Mouse (Mus musculus): ENCODE data around the gene Tent4a. TPM values are rescaled to one million over a fixed set of nuclear protein-coding genes. Genes with fewer than 3 reads are reported as not detected.

Gene Tent4a
- polyA plus RNA-seq, 1 experiment from 2014 or later: 5.7 TPM

- Histone ChIP-seq H3K9me3 (no peaks in the 10 kb centered on the region), H3K4me2 (no peak overlapping the region), H3K9ac (no peak overlapping the region), H3K36me3 (no peaks in the 10 kb centered on the region), H3K27me3 (no peaks in the 10 kb centered on the region), H3K4me3 (no peak overlapping the region), H3K27ac (no peak overlapping the region), H3K4me1 (no peaks in the 10 kb centered on the region; the same call in 1 of the 2 replicates)
- no peak for ATAC-seq (ENCODE audit: borderline replicate concordance, extremely low read depth, low FRiP score, low TSS enrichment)
- WGBS: 41% methylated on average over 13 of the region's 13 CpGs
These were observed 25.0 kb upstream of the Tent4a start for GRCm38 (mm10) chr13:69559291-69559961.

- WGBS: 70% methylated on average over 6 of the region's 6 CpGs
- no peak overlapping the region for H3K4me3 ChIP-seq
These were observed 23.8 kb upstream of the Tent4a start for GRCm38 (mm10) chr13:69558098-69558660.

GRCm38 (mm10) chr13:69556728-69557127 lies 22.3 kb upstream of the Tent4a start:
- Histone ChIP-seq H3K4me3 (no peak overlapping the region), H3K9ac (no peak overlapping the region), H3K27me3 (no peaks in the 10 kb centered on the region), H3K9me3 (no peaks in the 10 kb centered on the region), H3K4me1 (no peaks in the 10 kb centered on the region; the same call in 1 of the 2 replicates), H3K4me2 (no peak overlapping the region), H3K36me3 (no peaks in the 10 kb centered on the region), H3K27ac (no peak overlapping the region)
- ATAC-seq (ENCODE audit: borderline replicate concordance, extremely low read depth, low FRiP score, low TSS enrichment): no peak

More at GRCm38 (mm10) chr13:69558098-69558660, 23.8 kb upstream of the Tent4a start:
- H3K9me3 ChIP-seq: no peaks in the 10 kb centered on the region
- no peaks in the 10 kb centered on the region; the same call in 1 of the 2 replicates for H3K4me1 ChIP-seq
- H3K27me3 ChIP-seq: no peaks in the 10 kb centered on the region
- ATAC-seq (ENCODE audit: borderline replicate concordance, extremely low read depth, low FRiP score, low TSS enrichment): no peak
- H3K27ac ChIP-seq: no peak overlapping the region
- no peak overlapping the region for H3K4me2 ChIP-seq
- no peaks in the 10 kb centered on the region for H3K36me3 ChIP-seq
- no peak overlapping the region for H3K9ac ChIP-seq

GRCm38 (mm10) chr13:69555957-69556482 lies 21.6 kb upstream of the Tent4a start:
- Histone ChIP-seq H3K4me2 (no peak overlapping the region), H3K27ac (no peak overlapping the region), H3K27me3 (no peaks in the 10 kb centered on the region), H3K36me3 (no peaks in the 10 kb centered on the region), H3K9ac (no peak overlapping the region), H3K4me3 (no peak overlapping the region), H3K4me1 (no peaks in the 10 kb centered on the region; the same call in 1 of the 2 replicates), H3K9me3 (no peaks in the 10 kb centered on the region)
- WGBS: 70% methylated on average over 6 of the region's 6 CpGs
- no peak for ATAC-seq (ENCODE audit: borderline replicate concordance, extremely low read depth, low FRiP score, low TSS enrichment)

- Histone ChIP-seq H3K4me3 (no peak overlapping the region), H3K9ac (no peak overlapping the region), H3K4me1 (no peaks in the 10 kb centered on the region; the same call in 1 of the 2 replicates), H3K27ac (no peak overlapping the region), H3K9me3 (no peaks in the 10 kb centered on the region), H3K27me3 (no peaks in the 10 kb centered on the region), H3K4me2 (no peak overlapping the region), H3K36me3 (no peaks in the 10 kb centered on the region)
- WGBS: 21% methylated on average over 8 of the region's 8 CpGs
- ATAC-seq (ENCODE audit: borderline replicate concordance, extremely low read depth, low FRiP score, low TSS enrichment): no peak
These were observed 20.6 kb upstream of the Tent4a start for GRCm38 (mm10) chr13:69555045-69555444.

- Histone ChIP-seq H3K4me1 (no peaks in the 10 kb centered on the region), H3K27ac (no peak overlapping the region), H3K36me3 (no peaks in the 10 kb centered on the region), H3K4me3 (no peak overlapping the region), H3K9me3 (no peaks in the 10 kb centered on the region), H3K4me2 (no peak overlapping the region), H3K9ac (no peak overlapping the region), H3K27me3 (no peaks in the 10 kb centered on the region)
- ATAC-seq (ENCODE audit: borderline replicate concordance, extremely low read depth, low FRiP score, low TSS enrichment): no peak
- 74% methylated on average over 9 of the region's 9 CpGs for WGBS
These were observed 19.8 kb upstream of the Tent4a start for GRCm38 (mm10) chr13:69554255-69554654.

GRCm38 (mm10) chr13:69553024-69553423 lies 18.6 kb upstream of the Tent4a start:
- ATAC-seq (ENCODE audit: borderline replicate concordance, extremely low read depth, low FRiP score, low TSS enrichment): no peak
- H3K4me3 ChIP-seq: no peak overlapping the region
- no peaks in the 10 kb centered on the region for H3K36me3 ChIP-seq
- no peaks in the 10 kb centered on the region for H3K4me1 ChIP-seq
- H3K9me3 ChIP-seq: no peaks in the 10 kb centered on the region
- no peak overlapping the region for H3K9ac ChIP-seq
- H3K27me3 ChIP-seq: no peaks in the 10 kb centered on the region
- H3K27ac ChIP-seq: no peak overlapping the region
- WGBS: 19% methylated on average over 5 of the region's 5 CpGs
- H3K4me2 ChIP-seq: no peak overlapping the region

- no peaks in the 10 kb centered on the region for H3K9me3 ChIP-seq
- no peaks in the 10 kb centered on the region for H3K4me1 ChIP-seq
- no peaks in the 10 kb centered on the region for H3K36me3 ChIP-seq
- no peak overlapping the region for H3K9ac ChIP-seq
- H3K4me2 ChIP-seq: no peak overlapping the region
- no peaks in the 10 kb centered on the region for H3K27me3 ChIP-seq
- H3K4me3 ChIP-seq: no peak overlapping the region
- H3K27ac ChIP-seq: no peak overlapping the region
- no peak for ATAC-seq (ENCODE audit: borderline replicate concordance, extremely low read depth, low FRiP score, low TSS enrichment)
- WGBS: 77% methylated on average over 2 of the region's 2 CpGs
These were observed 16.4 kb upstream of the Tent4a start for GRCm38 (mm10) chr13:69550831-69551230.

- no peak for ATAC-seq (ENCODE audit: borderline replicate concordance, extremely low read depth, low FRiP score, low TSS enrichment)
- H3K4me1 ChIP-seq: no peaks in the 10 kb centered on the region
- no peaks in the 10 kb centered on the region for H3K36me3 ChIP-seq
- H3K9ac ChIP-seq: no peak overlapping the region
- no peak overlapping the region for H3K4me3 ChIP-seq
- WGBS: 47% methylated on average over 8 of the region's 8 CpGs
- no peak overlapping the region for H3K4me2 ChIP-seq
- H3K9me3 ChIP-seq: no peaks in the 10 kb centered on the region
- no peaks in the 10 kb centered on the region for H3K27me3 ChIP-seq
- no peak overlapping the region for H3K27ac ChIP-seq
These were observed 15.6 kb upstream of the Tent4a start for GRCm38 (mm10) chr13:69549980-69550379.

GRCm38 (mm10) chr13:69547488-69548180 lies 13.2 kb upstream of the Tent4a start:
- H3K4me2 ChIP-seq: no peak overlapping the region
- H3K27me3 ChIP-seq: no peaks in the 10 kb centered on the region; the same call in 1 of the 2 replicates
- H3K9me3 ChIP-seq: no peaks in the 10 kb centered on the region
- H3K27ac ChIP-seq: no peak overlapping the region
- no peak overlapping the region for H3K9ac ChIP-seq
- ATAC-seq (ENCODE audit: borderline replicate concordance, extremely low read depth, low FRiP score, low TSS enrichment): no peak
- H3K4me1 ChIP-seq: peaks cover 15% of the 10 kb centered on the region
- H3K4me3 ChIP-seq: no peak overlapping the region
- WGBS: 50% methylated on average over 16 of the region's 16 CpGs
- no peaks in the 10 kb centered on the region for H3K36me3 ChIP-seq

- Histone ChIP-seq H3K4me2 (no peak overlapping the region), H3K27me3 (no peaks in the 10 kb centered on the region; the same call in 1 of the 2 replicates), H3K4me3 (no peak overlapping the region), H3K9ac (no peak overlapping the region), H3K9me3 (no peaks in the 10 kb centered on the region), H3K36me3 (no peaks in the 10 kb centered on the region), H3K4me1 (peaks cover 26% of the 10 kb centered on the region), H3K27ac (no peak overlapping the region)
- ATAC-seq (ENCODE audit: borderline replicate concordance, extremely low read depth, low FRiP score, low TSS enrichment): no peak
- WGBS: 17% methylated on average over 3 of the region's 3 CpGs
These were observed 10.6 kb upstream of the Tent4a start for GRCm38 (mm10) chr13:69545019-69545418.

- H3K9ac ChIP-seq: no peak overlapping the region
- H3K4me3 ChIP-seq: peak overlapping the region; percentile 20; the same call in 1 of the 2 replicates
- H3K36me3 ChIP-seq: no peaks in the 10 kb centered on the region
- H3K4me2 ChIP-seq: peak overlapping the region; percentile 49
- no peak overlapping the region; the same call in 1 of the 2 replicates for H3K27ac ChIP-seq
- 23% methylated on average over 12 of the region's 12 CpGs for WGBS
- H3K4me1 ChIP-seq: peaks cover 26% of the 10 kb centered on the region
- ATAC-seq (ENCODE audit: borderline replicate concordance, extremely low read depth, low FRiP score, low TSS enrichment): peak; percentile 53
- no peaks in the 10 kb centered on the region for H3K9me3 ChIP-seq
- H3K27me3 ChIP-seq: no peaks in the 10 kb centered on the region; the same call in 1 of the 2 replicates
These were observed 9.2 kb upstream of the Tent4a start for GRCm38 (mm10) chr13:69543595-69543994.

All from lung, embryonic 15.5 days (tissue).